Mouse (Mus musculus) adrenal gland, adult 8-10 months (tissue): ENCODE data around the gene Tdp2. TPM values are rescaled to one million over a fixed set of nuclear protein-coding genes. Genes with fewer than 3 reads are reported as not detected.
"Not testable (repeated sequence)": the region's sequence is repeated elsewhere in the genome, so short reads cannot be mapped to it uniquely, and the experiment has no call there.

Experiments used
- DNase-seq: peaks from one replicate; pipeline ENCODE4 v3.0.0; 2022
- total RNA-seq, 4 experiments: library from RNA; stranded (reverse); gene quantifications; 2 replicates each; pipeline ENCODE4 v1.2.4; 2022

Tdp2 gene
- total RNA-seq, 4 experiments from 2014 or later: 25.7 to 39.9 (median 31.0) TPM

DNA sequence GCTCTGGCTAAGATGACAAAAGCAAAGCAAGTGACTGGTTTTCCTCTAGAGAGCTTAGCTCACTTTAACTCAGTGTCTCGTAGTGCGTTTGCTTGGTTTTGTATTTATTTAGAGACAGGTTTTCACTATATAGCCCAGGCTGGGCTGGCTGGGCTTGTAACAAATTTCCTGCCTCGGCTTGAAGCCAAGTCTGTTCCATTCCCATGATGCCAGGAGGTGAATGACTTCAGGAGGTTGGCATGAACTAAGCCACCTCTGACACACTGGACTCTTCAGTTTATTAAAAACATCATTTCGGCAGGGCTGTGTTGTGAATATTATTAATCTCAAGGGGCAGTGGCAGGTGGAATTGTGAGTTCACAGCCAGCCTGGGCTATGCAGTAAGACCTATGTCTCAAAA, 5.9 kb upstream of the Tdp2 start:
- no peak for DNase-seq

DNA sequence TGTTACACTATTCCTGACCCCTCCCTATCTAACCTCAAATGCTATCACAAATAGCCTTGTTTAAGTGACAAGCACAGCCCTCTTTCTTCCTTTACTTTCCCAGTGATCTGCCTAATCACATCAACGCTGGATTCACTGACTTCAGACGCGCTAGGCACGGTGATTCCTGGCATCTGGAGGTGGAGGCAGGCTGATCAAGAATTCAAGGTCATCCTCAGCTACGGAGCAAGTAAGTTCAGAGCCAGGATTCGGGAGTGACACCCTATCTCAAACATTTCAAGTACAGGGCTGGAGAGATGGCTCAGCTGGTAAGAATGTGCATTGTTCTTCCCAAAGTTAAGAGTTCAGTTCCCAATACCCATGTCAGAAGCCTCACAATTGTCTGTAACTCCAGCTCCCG, 5.4 kb upstream of the Tdp2 start:
- no peak for DNase-seq

- DNase-seq: no peak
Measured at GRCm38 (mm10) chr13:24830756-24831352, 625 bp upstream of the Tdp2 start.

DNA sequence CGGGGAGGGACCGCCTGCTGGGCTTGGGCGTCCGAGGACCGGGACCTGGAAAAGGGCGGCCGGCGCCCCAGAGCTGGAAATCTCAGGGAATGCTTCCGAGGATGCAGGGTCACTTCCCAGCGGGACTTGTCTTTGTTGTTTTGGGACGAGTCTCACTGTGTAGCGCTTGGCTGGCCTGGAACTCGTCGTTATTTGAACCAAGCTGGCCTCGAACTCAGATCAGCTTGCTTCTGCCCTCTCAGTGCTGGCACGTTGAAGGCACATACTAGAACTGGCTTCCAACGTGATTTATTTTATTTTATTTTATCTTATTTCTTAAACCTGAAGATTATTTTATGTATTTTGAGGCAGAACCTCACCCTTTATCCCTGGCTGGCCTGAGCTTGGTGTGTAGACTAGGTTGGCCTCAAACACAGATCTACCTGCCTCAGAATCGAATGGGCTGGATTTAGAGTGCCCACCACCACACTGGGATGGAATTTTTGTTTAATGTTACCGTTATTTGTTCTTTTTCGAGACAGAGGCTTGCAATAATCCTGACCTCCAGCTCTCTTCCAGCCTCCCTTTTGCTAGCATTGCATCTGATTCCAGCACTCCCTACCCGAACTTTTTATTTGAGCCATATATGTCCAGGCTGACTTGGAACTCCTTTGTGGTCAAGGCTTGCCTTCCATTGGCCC, 792 bp downstream of the Tdp2 start:
- DNase-seq: no peak

DNA sequence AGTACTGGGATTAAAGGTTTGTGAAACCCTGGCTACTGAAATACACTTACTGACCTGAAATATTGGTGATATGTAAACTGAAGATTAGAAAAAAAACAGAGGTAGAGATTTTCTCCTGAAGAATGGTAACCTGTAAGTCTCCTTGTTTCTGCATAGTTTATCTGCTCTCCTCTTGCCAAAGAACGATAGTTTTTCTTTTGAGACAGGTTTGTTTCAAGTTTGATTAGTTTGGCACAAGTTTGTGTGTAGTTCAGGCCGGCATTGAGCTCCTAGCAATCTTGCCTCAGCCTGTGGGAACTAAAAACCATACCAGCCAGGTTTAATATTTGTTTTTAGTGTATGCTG, 1.3 kb downstream of the Tdp2 start:
- DNase-seq: no peak

GRCm38 (mm10) chr13:24837765-24838164, 6.3 kb downstream of the Tdp2 start:
- DNase-seq: not testable (repeated sequence)

DNA sequence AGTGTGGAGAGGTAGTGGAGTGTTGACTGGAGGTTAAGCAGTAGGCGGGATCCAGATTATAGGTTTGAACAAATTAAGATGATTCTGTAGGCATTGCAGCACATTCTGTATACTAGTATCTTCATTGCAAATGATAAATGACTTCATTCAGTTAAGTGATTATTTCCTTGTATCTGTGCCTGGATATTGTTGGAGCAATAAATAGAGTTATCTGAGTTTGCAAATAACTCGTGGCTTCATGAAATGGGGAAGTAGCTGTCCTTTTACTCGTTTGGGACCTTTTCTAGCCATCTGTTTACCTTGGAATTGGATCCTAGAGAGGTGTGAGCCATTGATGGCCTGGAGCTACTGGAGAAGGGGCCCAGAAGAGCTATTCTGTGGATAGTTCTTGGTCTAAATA, 8.4 kb downstream of the Tdp2 start:
- no peak for DNase-seq

DNA sequence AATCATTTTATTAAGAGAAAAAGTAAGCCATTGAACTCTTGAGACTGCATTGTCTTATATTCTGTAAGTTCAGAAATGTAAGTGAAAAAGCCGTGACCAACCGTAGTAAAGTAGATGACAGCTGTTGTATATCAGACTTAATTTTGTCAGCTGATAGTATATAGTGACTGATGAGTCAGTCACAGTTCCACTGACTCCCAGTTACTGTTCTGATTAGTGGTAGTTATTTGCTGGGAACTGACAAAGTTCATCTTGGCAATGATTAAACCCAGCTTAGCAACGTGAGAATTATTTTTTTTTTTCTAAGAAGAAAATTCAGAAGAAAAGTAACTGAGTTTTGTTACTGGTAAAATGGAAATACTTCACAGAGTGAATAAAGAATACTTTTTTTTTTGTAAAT, 10.2 kb downstream of the Tdp2 start:
- no peak for DNase-seq

DNA sequence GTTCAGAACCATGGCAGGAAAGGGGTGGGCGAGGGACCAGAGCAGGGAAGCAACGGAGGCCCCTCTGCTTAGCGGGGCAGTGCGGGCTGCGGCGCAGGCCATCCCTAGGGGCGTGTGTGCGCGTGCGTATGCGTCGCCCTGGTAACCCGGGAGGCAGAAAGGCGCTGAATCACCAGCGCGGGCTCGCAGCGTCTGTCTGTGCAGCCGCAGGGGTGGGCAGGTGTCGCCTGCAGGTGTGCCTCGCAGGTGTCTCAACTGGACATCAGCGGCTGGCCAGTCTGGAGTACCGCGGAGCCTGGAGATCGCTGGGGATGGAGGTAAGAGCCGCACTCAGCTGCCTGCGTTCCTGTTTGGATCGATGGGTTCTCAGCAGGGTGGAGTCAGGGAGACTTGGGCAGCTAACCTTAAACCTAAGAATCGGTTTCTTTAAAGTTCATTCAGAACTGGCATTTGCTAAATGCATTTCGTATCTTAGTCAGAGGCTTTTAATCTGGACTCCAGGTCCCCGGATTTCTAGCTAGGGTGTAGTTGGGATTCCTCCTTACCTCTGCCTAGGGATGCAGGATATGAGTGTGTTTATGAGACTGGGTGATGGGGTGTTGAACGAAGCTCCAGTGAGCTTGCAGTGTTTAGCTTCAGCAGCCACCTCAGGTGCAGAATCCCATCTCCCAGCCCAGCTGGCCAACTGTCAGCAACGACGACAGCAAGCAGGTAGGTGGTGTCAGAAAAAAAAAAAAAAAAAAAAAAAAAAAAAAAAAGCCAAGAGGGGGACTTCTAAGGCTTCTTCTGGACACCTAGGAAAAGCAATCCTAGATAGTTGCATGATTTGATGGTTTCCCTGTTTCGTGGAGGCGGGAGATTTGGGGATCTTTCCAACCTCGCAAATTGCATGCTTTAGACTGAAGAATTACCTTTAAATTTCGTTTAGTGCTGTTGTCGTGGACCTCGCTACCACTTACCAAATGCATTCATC, 13.8 kb downstream of the Tdp2 start, which contains the start of gene D130043K22Rik:
TSS of gene D130043K22Rik (plus strand) at position 153 of the 973 bp plus-strand sequence.
- peak; percentile 47 for DNase-seq

DNA sequence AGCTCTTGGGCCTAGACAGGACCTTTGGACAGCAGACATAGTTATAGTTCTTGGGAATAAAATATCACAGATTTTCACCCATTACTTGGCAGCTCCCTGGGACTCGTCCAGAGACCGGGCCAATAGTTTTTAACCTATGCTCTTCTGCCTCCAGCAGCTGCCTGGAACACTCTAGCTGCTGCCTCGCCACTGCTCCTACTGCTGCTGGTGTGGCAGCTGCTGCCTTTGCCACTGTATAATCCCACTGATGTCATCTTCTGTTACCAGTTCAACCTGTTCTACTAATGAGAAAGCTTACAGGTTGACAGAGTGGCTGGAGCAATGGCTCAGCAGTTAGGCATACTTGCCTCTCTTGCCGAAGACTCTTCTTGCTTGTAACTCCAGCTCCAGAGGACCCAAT, 17.8 kb downstream of the Tdp2 start:
- DNase-seq: no peak

GRCm38 (mm10) chr13:24851989-24852388, 20.5 kb downstream of the Tdp2 start:
- DNase-seq: no peak

- no peak for DNase-seq
Measured at GRCm38 (mm10) chr13:24852570-24852969, 21.1 kb downstream of the Tdp2 start.

GRCm38 (mm10) chr13:24859115-24859514, 27.6 kb downstream of the Tdp2 start:
- DNase-seq: no peak

DNA sequence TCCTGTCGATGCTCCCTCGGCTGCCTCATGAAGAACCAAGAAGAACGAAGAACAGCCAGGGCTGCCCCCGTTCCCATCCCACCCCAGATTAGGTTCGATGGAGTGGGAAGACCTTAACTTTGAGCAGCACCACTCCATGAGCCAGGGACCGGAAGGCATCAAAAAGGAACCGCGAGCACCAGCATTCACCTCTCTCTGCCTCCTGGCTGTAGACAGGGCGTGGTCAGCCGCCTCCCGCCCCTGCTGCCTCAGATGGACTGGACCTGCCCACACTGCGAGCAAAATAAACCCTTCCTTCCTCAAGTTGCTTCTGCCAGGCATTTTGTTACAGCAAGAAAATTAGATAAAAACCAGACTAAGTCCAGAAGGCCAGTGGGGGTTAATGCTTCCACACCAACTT, 29.6 kb downstream of the Tdp2 start:
- DNase-seq: no peak

DNA sequence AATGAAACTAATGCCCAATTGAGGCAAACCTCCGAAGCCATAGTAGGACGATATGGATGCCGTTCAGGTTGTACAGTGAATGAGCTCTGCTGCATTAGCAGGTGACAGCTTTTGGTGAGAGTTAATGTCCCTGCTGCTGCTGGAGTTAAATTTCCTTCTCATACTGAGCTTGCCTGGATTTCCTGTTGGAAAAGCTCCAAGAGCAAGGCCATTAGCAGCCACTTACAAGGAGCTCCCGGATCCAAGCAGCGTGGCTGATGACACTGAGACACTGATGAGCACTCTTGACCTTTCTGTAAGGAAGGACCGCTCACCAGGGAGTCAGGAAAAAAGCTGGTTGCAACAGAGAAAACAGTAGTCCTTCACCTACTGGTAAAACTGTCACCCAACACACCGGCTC, 30.5 kb downstream of the Tdp2 start:
- DNase-seq: no peak

DNA sequence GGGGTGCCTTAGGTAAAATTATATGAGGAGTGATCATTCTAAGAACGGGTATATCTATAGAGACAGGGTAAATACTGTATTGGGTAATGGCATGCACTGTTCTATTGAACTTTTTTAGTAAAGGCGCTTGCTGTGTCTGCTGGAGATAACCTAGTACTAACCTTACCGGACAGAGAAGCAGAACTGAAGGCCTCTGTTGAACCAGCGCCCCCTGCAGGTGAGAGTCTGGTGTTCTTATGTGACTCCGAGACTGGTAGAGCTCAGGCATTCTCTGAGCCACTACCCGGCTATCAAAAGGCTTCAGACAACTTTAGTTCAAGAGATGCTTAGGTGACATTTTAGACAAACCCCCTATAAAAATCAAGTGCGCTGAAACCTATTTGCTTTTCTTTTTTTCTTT, 31.0 kb downstream of the Tdp2 start:
- DNase-seq: peak; percentile 21

DNA sequence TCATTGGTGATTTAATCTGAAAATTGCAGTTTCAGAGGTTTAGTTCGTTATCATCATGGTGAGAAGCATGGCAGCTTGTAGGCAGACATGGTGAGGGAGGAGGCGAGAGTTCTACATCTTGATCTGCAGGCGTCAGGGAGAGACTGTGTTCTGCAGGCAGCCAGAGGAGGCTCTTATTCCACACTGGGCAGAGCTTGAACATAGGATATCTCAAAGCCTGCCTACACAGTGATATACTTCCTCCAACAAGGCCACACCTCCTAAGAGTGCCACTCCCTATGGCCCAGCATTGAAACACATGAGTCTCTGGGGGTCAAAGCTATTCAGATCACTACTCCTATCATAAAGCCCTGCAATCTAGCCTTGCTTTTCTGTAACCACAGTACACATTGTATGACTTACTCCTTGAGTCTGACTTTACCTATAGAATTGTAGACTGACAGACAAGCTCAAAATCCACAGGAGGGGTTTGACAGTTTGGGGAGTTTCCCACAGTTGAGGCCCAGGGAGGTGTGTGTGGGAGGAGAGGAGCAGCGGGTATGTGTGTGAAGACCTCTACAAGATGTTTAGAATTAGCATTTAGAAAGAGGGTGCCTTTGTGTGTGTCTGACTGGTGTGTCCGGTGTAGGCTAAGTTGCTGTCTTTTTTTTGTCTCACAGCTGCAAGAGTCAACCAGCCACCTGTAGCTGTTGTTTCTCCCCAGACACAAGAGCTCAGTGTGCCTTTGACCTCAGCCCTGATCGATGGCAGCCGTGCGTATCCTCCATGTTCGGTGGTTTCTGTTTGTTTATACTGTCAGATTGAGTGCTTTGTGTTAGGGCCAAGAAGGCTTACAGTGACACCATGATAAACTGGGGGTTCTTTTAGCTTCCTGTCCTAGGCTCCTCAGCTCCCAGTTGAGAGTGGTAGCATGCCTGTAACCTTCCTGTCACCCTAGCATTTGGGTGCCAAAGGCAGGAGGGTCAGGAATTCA, 35.2 kb downstream of the Tdp2 start:
- no peak for DNase-seq

DNA sequence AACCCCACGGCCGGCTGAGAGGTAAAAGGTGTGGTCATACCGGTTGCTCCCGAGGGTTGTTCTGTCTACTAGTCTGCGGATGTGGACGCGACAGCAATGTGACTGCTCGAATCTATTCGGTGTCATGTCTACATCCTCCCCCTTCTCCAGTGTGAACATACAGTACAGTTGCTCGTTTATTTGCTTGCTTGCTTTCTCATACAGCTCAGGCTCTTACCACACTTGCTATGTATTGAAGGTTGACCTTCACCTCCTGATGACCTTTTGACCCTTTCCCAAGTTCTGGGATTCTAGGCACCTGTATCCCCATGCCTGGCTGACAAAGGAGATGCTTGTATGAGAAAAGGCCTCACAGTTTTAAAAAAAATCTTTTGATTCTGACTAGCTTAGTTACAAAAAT, 36.3 kb downstream of the Tdp2 start:
- DNase-seq: no peak

- no peak for DNase-seq
Measured at GRCm38 (mm10) chr13:24868233-24868632, 36.8 kb downstream of the Tdp2 start.

DNA sequence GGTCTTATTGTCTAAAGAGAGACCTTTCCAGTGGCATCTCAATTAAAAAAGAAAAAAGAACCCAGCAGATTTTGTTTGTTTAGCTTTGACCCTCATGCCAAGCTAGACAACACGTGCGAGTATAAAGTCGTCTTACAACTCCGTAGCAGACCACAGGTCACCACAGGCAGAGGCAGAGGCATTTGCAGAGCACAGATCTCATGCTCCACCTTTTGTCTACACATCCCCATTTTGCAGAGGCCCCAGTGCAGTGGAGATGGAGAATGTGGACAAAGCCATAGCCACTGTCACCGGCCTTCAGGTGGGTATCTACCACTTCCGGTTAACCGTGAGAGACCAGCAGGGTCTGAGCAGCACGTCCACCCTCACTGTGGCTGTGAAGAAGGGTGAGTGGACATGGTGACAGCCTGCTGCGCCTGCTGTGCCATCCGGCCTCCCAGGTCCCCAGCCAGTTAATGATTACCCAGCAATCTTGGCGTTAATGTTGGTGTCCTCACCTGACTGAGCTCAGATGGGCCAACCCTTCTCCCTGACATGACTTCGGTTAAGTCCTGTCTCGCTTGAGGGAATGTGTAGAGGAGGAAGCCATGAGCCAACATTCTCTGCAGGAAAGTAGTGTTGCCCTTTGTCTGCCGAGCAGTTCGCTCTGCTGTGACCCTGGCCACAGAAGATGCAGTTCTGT, 48.0 kb downstream of the Tdp2 start:
- no peak for DNase-seq

- no peak for DNase-seq
Measured at GRCm38 (mm10) chr13:24880208-24880607, 48.7 kb downstream of the Tdp2 start.

GRCm38 (mm10) chr13:24880704-24881103, 49.2 kb downstream of the Tdp2 start:
- no peak for DNase-seq
